Mouse (Mus musculus) forebrain, embryonic 11.5 days (tissue): ENCODE results near the gene Trappc3l. TPM values are rescaled to one million over a fixed set of nuclear protein-coding genes. Genes with fewer than 3 reads are reported as not detected.

ENCODE experiments used
- ATAC-seq: fragments of 200-750 bp; cut with Nextera tagmentation; replicated peaks from 2 replicates; pipeline ENCODE4 v1.8.0; 2017; ENCODE audit warnings: moderate TSS enrichment; ENCODE audit not compliant: low FRiP score
- DNase-seq: peaks from one replicate; pipeline ENCODE4 v3.0.0-alpha.2; 2017; ENCODE audit warnings: low spot score
- H3K27ac ChIP-seq: fragments of 300-500 bp; sonication (generic); 2 replicates; pipeline ENCODE4 v1.5.1; 2014; ENCODE audit warnings: low read depth, low read length
- H3K27me3 ChIP-seq: fragments of 300-500 bp; sonication (generic); 2 replicates; pipeline ENCODE4 v1.6.1; 2014; ENCODE audit warnings: mild to moderate bottlenecking, low read length, mixed read lengths; ENCODE audit not compliant: control insufficient read depth, insufficient read depth
- H3K36me3 ChIP-seq: fragments of 300-500 bp; sonication (generic); 2 replicates; pipeline ENCODE4 v1.6.1; 2014; ENCODE audit warnings: mild to moderate bottlenecking, low read length, moderate library complexity, mixed read lengths; ENCODE audit not compliant: control insufficient read depth, insufficient read depth
- H3K4me1 ChIP-seq: fragments of 300-500 bp; sonication (generic); replicated peaks from 2 replicates; pipeline ENCODE4 v1.6.1; 2014; ENCODE audit warnings: low read length, mixed read lengths; ENCODE audit not compliant: control insufficient read depth, insufficient read depth
- H3K4me2 ChIP-seq: fragments of 300-500 bp; sonication (generic); 2 replicates; pipeline ENCODE4 v1.6.1; 2014; ENCODE audit warnings: low read depth, mild to moderate bottlenecking, low read length, moderate library complexity, mixed read lengths; ENCODE audit not compliant: severe bottlenecking
- H3K4me3 ChIP-seq: fragments of 300-500 bp; sonication (generic); 2 replicates; pipeline ENCODE4 v1.5.1; 2014; ENCODE audit warnings: low read depth, low read length
- H3K9ac ChIP-seq: fragments of 300-500 bp; sonication (generic); 2 replicates; pipeline ENCODE4 v1.6.1; 2014; ENCODE audit warnings: low read length
- H3K9me3 ChIP-seq: fragments of 300-500 bp; sonication (generic); 2 replicates; pipeline ENCODE4 v1.6.1; 2016; ENCODE audit warnings: low read length, mixed read lengths; ENCODE audit not compliant: control insufficient read depth
- WGBS: fragments of 180-500 bp; shearing (Covaris S2); extraction: QIAGEN DNeasy Blood & Tissue Kit; methylation state at CpG from one replicate; pipeline ENCODE4 v1.1.7; 2014; 5-methylcytosine and 5-hydroxymethylcytosine counted together
- polyA plus RNA-seq: library from polyadenylated mRNA; unstranded; fragments of >200 nt; fragmentation: Nextera tagmentation; extraction: Ambion mirVana; gene quantifications from 2 replicates; pipeline ENCODE4 v1.2.1, GENCODE M21; 2014

Gene Trappc3l
- polyA plus RNA-seq, 1 experiment from 2014 or later, result not detected

- H3K4me3 ChIP-seq, result no peak overlapping the region
- H3K9me3 ChIP-seq, result no peaks in the 10 kb centered on the region
- peak overlapping the region; percentile 16; the same call in 1 of the 2 replicates for H3K4me2 ChIP-seq
- H3K27me3 ChIP-seq, result no peaks in the 10 kb centered on the region
- no peak overlapping the region for H3K27ac ChIP-seq
- no peaks in the 10 kb centered on the region for H3K4me1 ChIP-seq
- no peak overlapping the region for H3K9ac ChIP-seq
- ATAC-seq (peak; percentile 88), DNase-seq (peak; percentile 87)
- WGBS, result 21% methylated on average over 22 of the region's 22 CpGs
- no peaks in the 10 kb centered on the region for H3K36me3 ChIP-seq
Measured at GRCm38 (mm10) chr10:34033630-34034305, 3.6 kb upstream of the Trappc3l start.

- Histone ChIP-seq H3K4me1 (no peaks in the 10 kb centered on the region), H3K9me3 (no peaks in the 10 kb centered on the region), H3K4me3 (no peak overlapping the region), H3K27ac (no peak overlapping the region), H3K4me2 (no peak overlapping the region), H3K9ac (no peak overlapping the region), H3K36me3 (no peaks in the 10 kb centered on the region), H3K27me3 (no peaks in the 10 kb centered on the region)
- 19% methylated on average over 5 of the region's 5 CpGs for WGBS
- DNase-seq (no peak), ATAC-seq (peak; percentile 73)
Measured at GRCm38 (mm10) chr10:34036587-34036986, 810 bp upstream of the Trappc3l start.

- ATAC-seq (no peak), DNase-seq (no peak)
- no peak within 1 kb of the TSS for H3K4me3 ChIP-seq
- no peaks in the 10 kb centered on the region for H3K4me1 ChIP-seq
- H3K9me3 ChIP-seq, result no peaks in the 10 kb centered on the region
- H3K36me3 ChIP-seq, result no peaks in the 10 kb centered on the region
- WGBS, result 93% methylated on average over 5 of the region's 5 CpGs
- H3K27me3 ChIP-seq, result no peaks in the 10 kb centered on the region
- no peak within 1 kb of the TSS for H3K27ac ChIP-seq
- H3K9ac ChIP-seq, result no peak within 1 kb of the TSS
- no peak within 1 kb of the TSS for H3K4me2 ChIP-seq
Measured at GRCm38 (mm10) chr10:34044210-34044609, 6.8 kb downstream of the Trappc3l start, which contains the start of gene Calhm4. Gene Calhm4, minus strand, starts transcription at chr10:34044310.

GRCm38 (mm10) chr10:34053987-34054386 is 16.6 kb downstream of the Trappc3l start:
- Histone ChIP-seq H3K4me2 (no peak overlapping the region), H3K9me3 (no peaks in the 10 kb centered on the region), H3K27me3 (no peaks in the 10 kb centered on the region), H3K4me1 (no peaks in the 10 kb centered on the region), H3K4me3 (no peak overlapping the region), H3K27ac (no peak overlapping the region), H3K36me3 (no peaks in the 10 kb centered on the region), H3K9ac (no peak overlapping the region)
- WGBS, result 91% methylated on average over 2 of the region's 2 CpGs
- no peak for ATAC-seq
- DNase-seq, result no peak

- no peak for ATAC-seq
- Histone ChIP-seq H3K9me3 (no peaks in the 10 kb centered on the region), H3K4me2 (no peak overlapping the region), H3K36me3 (no peaks in the 10 kb centered on the region), H3K4me1 (no peaks in the 10 kb centered on the region), H3K9ac (no peak overlapping the region), H3K4me3 (no peak overlapping the region), H3K27me3 (no peaks in the 10 kb centered on the region), H3K27ac (no peak overlapping the region)
- DNase-seq, result no peak
- WGBS, result 62% methylated on average over 3 of the region's 3 CpGs
Measured at GRCm38 (mm10) chr10:34066591-34066990, 29.2 kb downstream of the Trappc3l start.

- H3K4me2 ChIP-seq, result no peak overlapping the region
- H3K9me3 ChIP-seq, result no peaks in the 10 kb centered on the region
- H3K4me1 ChIP-seq, result no peaks in the 10 kb centered on the region
- no peaks in the 10 kb centered on the region for H3K36me3 ChIP-seq
- H3K4me3 ChIP-seq, result no peak overlapping the region
- DNase-seq (no peak), ATAC-seq (no peak)
- H3K27me3 ChIP-seq, result no peaks in the 10 kb centered on the region
- 81% methylated on average over 1 of the region's 1 CpGs for WGBS
- H3K27ac ChIP-seq, result no peak overlapping the region
- H3K9ac ChIP-seq, result no peak overlapping the region
Measured at GRCm38 (mm10) chr10:34069606-34070005, 32.2 kb downstream of the Trappc3l start.

GRCm38 (mm10) chr10:34070999-34071492 is 33.6 kb downstream of the Trappc3l start:
- no peak overlapping the region for H3K27ac ChIP-seq
- H3K4me3 ChIP-seq, result no peak overlapping the region
- WGBS, result 47% methylated on average over 5 of the region's 5 CpGs
- no peak overlapping the region for H3K9ac ChIP-seq
- DNase-seq (no peak), ATAC-seq (peak; percentile 58; the same call in 1 of the 2 replicates)
- no peaks in the 10 kb centered on the region for H3K9me3 ChIP-seq
- no peaks in the 10 kb centered on the region for H3K36me3 ChIP-seq
- H3K4me2 ChIP-seq, result no peak overlapping the region
- H3K4me1 ChIP-seq, result no peaks in the 10 kb centered on the region
- no peaks in the 10 kb centered on the region for H3K27me3 ChIP-seq

GRCm38 (mm10) chr10:34071650-34072049 is 34.3 kb downstream of the Trappc3l start:
- Histone ChIP-seq H3K9me3 (no peaks in the 10 kb centered on the region), H3K4me2 (no peak overlapping the region), H3K27me3 (no peaks in the 10 kb centered on the region), H3K9ac (no peak overlapping the region), H3K27ac (no peak overlapping the region), H3K36me3 (no peaks in the 10 kb centered on the region), H3K4me1 (no peaks in the 10 kb centered on the region), H3K4me3 (no peak overlapping the region)
- DNase-seq, result no peak
- no peak for ATAC-seq
- WGBS, result 72% methylated on average over 2 of the region's 2 CpGs
